Mouse (Mus musculus) midbrain, embryonic 13.5 days (tissue): ENCODE data around the gene Sec24a. TPM values are rescaled to one million over a fixed set of nuclear protein-coding genes. Genes with fewer than 3 reads are reported as not detected.
"Not testable (repeated sequence)": the region's sequence is repeated elsewhere in the genome, so short reads cannot be mapped to it uniquely, and the experiment has no call there.

Source experiments
- ATAC-seq: fragments of 200-750 bp; cut with Nextera tagmentation; 2 replicates; pipeline ENCODE4 v1.8.0; 2017; ENCODE audit warnings: mild to moderate bottlenecking, moderate TSS enrichment, moderate library complexity
- H3K27ac ChIP-seq: fragments of 300-500 bp; sonication (generic); 2 replicates; pipeline ENCODE4 v1.5.1; 2015; ENCODE audit warnings: inconsistent platforms, mild to moderate bottlenecking, moderate library complexity
- H3K27me3 ChIP-seq: fragments of 300-500 bp; sonication (generic); 2 replicates; pipeline ENCODE4 v1.6.1; 2015; ENCODE audit warnings: mild to moderate bottlenecking, inconsistent platforms
- H3K36me3 ChIP-seq: fragments of 300-500 bp; sonication (generic); 2 replicates; pipeline ENCODE4 v1.6.1; 2015; ENCODE audit warnings: mild to moderate bottlenecking, inconsistent platforms
- H3K4me1 ChIP-seq: fragments of 300-500 bp; sonication (generic); replicated peaks from 2 replicates; pipeline ENCODE4 v1.6.1; 2015; ENCODE audit warnings: inconsistent platforms
- H3K4me2 ChIP-seq: fragments of 300-500 bp; sonication (generic); replicated peaks from 2 replicates; pipeline ENCODE4 v1.6.1; 2015; ENCODE audit warnings: moderate library complexity, mild to moderate bottlenecking, inconsistent platforms
- H3K4me3 ChIP-seq: fragments of 300-500 bp; sonication (generic); replicated peaks from 2 replicates; pipeline ENCODE4 v1.5.1; 2015; ENCODE audit warnings: mild to moderate bottlenecking, inconsistent platforms
- H3K9ac ChIP-seq: fragments of 300-500 bp; sonication (generic); replicated peaks from 2 replicates; pipeline ENCODE4 v1.6.1; 2015; ENCODE audit warnings: mild to moderate bottlenecking, inconsistent platforms
- H3K9me3 ChIP-seq: fragments of 300-500 bp; sonication (generic); 2 replicates; pipeline ENCODE4 v1.6.1; 2016; ENCODE audit warnings: mild to moderate bottlenecking, inconsistent platforms
- WGBS: fragments of 180-500 bp; shearing (Covaris S2); methylation state at CpG from one replicate; pipeline ENCODE4 v1.1.7; 2015; 5-methylcytosine and 5-hydroxymethylcytosine counted together
- polyA plus RNA-seq: library from polyadenylated mRNA; unstranded; fragments of >200 nt; fragmentation: Nextera tagmentation; extraction: Ambion mirVana; gene quantifications from 2 replicates; pipeline ENCODE4 v1.2.1, GENCODE M21; 2015

Gene Sec24a
- polyA plus RNA-seq, 1 experiment from 2014 or later, result 13.8 TPM

GRCm38 (mm10) chr11:51782721-51783120 is 19.3 kb upstream of the Sec24a start:
- no peak overlapping the region for H3K4me3 ChIP-seq
- H3K9ac ChIP-seq, result no peak overlapping the region
- no peaks in the 10 kb centered on the region for H3K4me1 ChIP-seq
- ATAC-seq, result no peak
- peaks cover 68% of the 10 kb centered on the region for H3K36me3 ChIP-seq
- H3K27me3 ChIP-seq, result no peaks in the 10 kb centered on the region
- H3K4me2 ChIP-seq, result no peak overlapping the region
- no peak overlapping the region for H3K27ac ChIP-seq
- 93% methylated on average over 6 of the region's 6 CpGs for WGBS
- no peaks in the 10 kb centered on the region for H3K9me3 ChIP-seq

- Histone ChIP-seq H3K27me3 (no peaks in the 10 kb centered on the region), H3K9me3 (no peaks in the 10 kb centered on the region), H3K4me1 (no peaks in the 10 kb centered on the region), H3K27ac (no peak overlapping the region), H3K4me3 (no peak overlapping the region), H3K4me2 (no peak overlapping the region), H3K9ac (no peak overlapping the region), H3K36me3 (peaks cover 53% of the 10 kb centered on the region)
- WGBS, result 96% methylated on average over 9 of the region's 9 CpGs
- ATAC-seq, result no peak
Observed at GRCm38 (mm10) chr11:51780773-51781267, 17.4 kb upstream of the Sec24a start.

GRCm38 (mm10) chr11:51777478-51777877 is 14.0 kb upstream of the Sec24a start:
- Histone ChIP-seq H3K4me2 (no peak overlapping the region), H3K9me3 (no peaks in the 10 kb centered on the region), H3K36me3 (peaks cover 30% of the 10 kb centered on the region), H3K4me3 (no peak overlapping the region), H3K27me3 (no peaks in the 10 kb centered on the region), H3K9ac (no peak overlapping the region), H3K4me1 (no peaks in the 10 kb centered on the region), H3K27ac (no peak overlapping the region)
- 92% methylated on average over 5 of the region's 5 CpGs for WGBS
- ATAC-seq, result no peak

- ATAC-seq, result no peak
- Histone ChIP-seq H3K27me3 (no peaks in the 10 kb centered on the region), H3K4me3 (no peak overlapping the region), H3K9ac (no peak overlapping the region), H3K9me3 (no peaks in the 10 kb centered on the region), H3K27ac (no peak overlapping the region), H3K36me3 (peaks cover 10% of the 10 kb centered on the region), H3K4me2 (no peak overlapping the region), H3K4me1 (no peaks in the 10 kb centered on the region)
- 92% methylated on average over 3 of the region's 3 CpGs for WGBS
Observed at GRCm38 (mm10) chr11:51775507-51775906, 12.1 kb upstream of the Sec24a start.

- no peaks in the 10 kb centered on the region for H3K27me3 ChIP-seq
- H3K27ac ChIP-seq, result no peak overlapping the region
- no peak for ATAC-seq
- H3K4me1 ChIP-seq, result peaks cover 22% of the 10 kb centered on the region
- 81% methylated on average over 5 of the region's 5 CpGs for WGBS
- H3K4me2 ChIP-seq, result no peak overlapping the region
- no peak overlapping the region for H3K9ac ChIP-seq
- H3K36me3 ChIP-seq, result no peaks in the 10 kb centered on the region
- H3K9me3 ChIP-seq, result no peaks in the 10 kb centered on the region
- no peak overlapping the region for H3K4me3 ChIP-seq
Observed at GRCm38 (mm10) chr11:51768296-51768695, 4.9 kb upstream of the Sec24a start.

GRCm38 (mm10) chr11:51767579-51768220 is 4.3 kb upstream of the Sec24a start:
- WGBS, result 87% methylated on average over 8 of the region's 8 CpGs
- H3K36me3 ChIP-seq, result no peaks in the 10 kb centered on the region
- no peak overlapping the region for H3K9ac ChIP-seq
- no peak overlapping the region for H3K4me3 ChIP-seq
- no peak overlapping the region for H3K27ac ChIP-seq
- no peak for ATAC-seq
- H3K4me1 ChIP-seq, result peaks cover 26% of the 10 kb centered on the region
- no peak overlapping the region for H3K4me2 ChIP-seq
- H3K9me3 ChIP-seq, result no peaks in the 10 kb centered on the region
- 0 out of 2 replicates have a peak, but pooled peaks cover under 1% of the 10 kb centered on the region for H3K27me3 ChIP-seq

- 90% methylated on average over 4 of the region's 4 CpGs for WGBS
- Histone ChIP-seq H3K4me1 (peaks cover 26% of the 10 kb centered on the region), H3K4me2 (peak overlapping the region; percentile 95), H3K27ac (no peak overlapping the region), H3K27me3 (peaks cover 20% of the 10 kb centered on the region), H3K9ac (no peak overlapping the region), H3K9me3 (no peaks in the 10 kb centered on the region), H3K36me3 (no peaks in the 10 kb centered on the region), H3K4me3 (peak overlapping the region; percentile 63)
- ATAC-seq, result no peak
Observed at GRCm38 (mm10) chr11:51764816-51765215, 1.4 kb upstream of the Sec24a start.

GRCm38 (mm10) chr11:51763955-51764354 is 521 bp upstream of the Sec24a start:
- ATAC-seq, result peak; percentile 58
- Histone ChIP-seq H3K4me1 (peaks cover 26% of the 10 kb centered on the region), H3K27ac (no peak overlapping the region), H3K4me2 (peak overlapping the region; percentile 95), H3K9ac (peak overlapping the region; percentile 76), H3K4me3 (peak overlapping the region; percentile 63), H3K36me3 (no peaks in the 10 kb centered on the region), H3K9me3 (no peaks in the 10 kb centered on the region), H3K27me3 (peaks cover 23% of the 10 kb centered on the region)
- 7% methylated on average over 13 of the region's 13 CpGs for WGBS

GRCm38 (mm10) chr11:51761241-51761640 is 2.2 kb downstream of the Sec24a start:
- peaks cover 23% of the 10 kb centered on the region for H3K27me3 ChIP-seq
- ATAC-seq, result no peak

GRCm38 (mm10) chr11:51759941-51760657 is 3.3 kb downstream of the Sec24a start:
- ATAC-seq, result no peak
- Histone ChIP-seq H3K27me3 (peaks cover 23% of the 10 kb centered on the region), H3K4me2 (no peak overlapping the region), H3K9ac (no peak overlapping the region), H3K4me3 (no peak overlapping the region), H3K27ac (no peak overlapping the region), H3K9me3 (no peaks in the 10 kb centered on the region), H3K4me1 (peaks cover 28% of the 10 kb centered on the region), H3K36me3 (no peaks in the 10 kb centered on the region)
- 86% methylated on average over 6 of the region's 6 CpGs for WGBS

More at GRCm38 (mm10) chr11:51761241-51761640, 2.2 kb downstream of the Sec24a start:
- Histone ChIP-seq H3K4me2 (no peak overlapping the region), H3K4me3 (no peak overlapping the region), H3K9me3 (no peaks in the 10 kb centered on the region), H3K9ac (no peak overlapping the region), H3K27ac (no peak overlapping the region), H3K4me1 (peaks cover 32% of the 10 kb centered on the region), H3K36me3 (no peaks in the 10 kb centered on the region)
- 77% methylated on average over 5 of the region's 5 CpGs for WGBS

- Histone ChIP-seq H3K9ac (no peak overlapping the region), H3K4me2 (no peak overlapping the region), H3K36me3 (no peaks in the 10 kb centered on the region), H3K9me3 (no peaks in the 10 kb centered on the region), H3K4me1 (peaks cover 28% of the 10 kb centered on the region), H3K27me3 (peaks cover 23% of the 10 kb centered on the region), H3K4me3 (no peak overlapping the region), H3K27ac (no peak overlapping the region)
- ATAC-seq, result no peak
- WGBS, result 84% methylated on average over 2 of the region's 2 CpGs
Observed at GRCm38 (mm10) chr11:51759251-51759650, 4.2 kb downstream of the Sec24a start.

- Histone ChIP-seq H3K4me1 (peaks cover 30% of the 10 kb centered on the region), H3K27me3 (peaks cover 23% of the 10 kb centered on the region)
- not testable (repeated sequence) for H3K27ac ChIP-seq, H3K4me2 ChIP-seq, H3K36me3 ChIP-seq, H3K4me3 ChIP-seq, ATAC-seq, H3K9ac ChIP-seq, H3K9me3 ChIP-seq
- 87% methylated on average over 5 of the region's 5 CpGs for WGBS
Observed at GRCm38 (mm10) chr11:51758207-51758606, 5.2 kb downstream of the Sec24a start.
